Comparison of ENCODE assay signal across 15 mouse cellular contexts in the genomic region with DNA sequence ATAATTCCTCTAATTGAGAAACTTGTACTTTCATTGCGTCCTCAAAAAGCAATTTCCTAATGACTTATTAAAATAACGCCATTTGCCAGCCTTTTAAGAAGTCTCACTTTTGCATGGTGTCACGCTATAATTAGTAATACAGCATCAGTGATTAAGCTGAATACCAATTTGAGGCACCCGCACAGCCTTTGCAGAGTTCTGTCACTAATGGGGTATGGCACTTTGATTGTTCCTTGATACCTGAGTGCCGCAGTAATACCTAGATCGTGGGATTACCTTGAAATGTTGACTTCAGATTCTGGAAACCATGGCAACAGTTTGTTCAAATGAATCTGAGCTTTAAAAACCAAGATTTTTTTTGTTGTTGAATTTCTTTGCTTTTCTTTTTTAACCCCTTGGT.
"Had no signal": no experiment of that assay in that cellular context is flagged by ENCODE, and none has a peak within 500 bp of the region (broad histone marks: within the 10 kb centered on the region; RNA-seq: fewer than 3 reads in every experiment).

No protein-coding gene starts in this region.

- H3K9me3 ChIP-seq: liver, embryonic 13.5 days; midbrain, embryonic 15.5 days had no signal

- H3K27me3 ChIP-seq: liver, embryonic 13.5 days; midbrain, embryonic 15.5 days; neural tube, embryonic 13.5 days had no signal

- H3K4me3 ChIP-seq: layer of hippocampus, adult 2 months; liver, embryonic 13.5 days; midbrain, embryonic 15.5 days; myocyte; neural tube, embryonic 13.5 days had no signal

- ATAC-seq: midbrain, embryonic 15.5 days had no signal

- H3K9ac ChIP-seq: liver, embryonic 13.5 days; midbrain, embryonic 15.5 days; neural tube, embryonic 13.5 days had no signal

- H3K4me2 ChIP-seq: liver, embryonic 13.5 days; midbrain, embryonic 11.5 days; midbrain, embryonic 15.5 days; neural tube, embryonic 13.5 days had no signal

- H3K36me3 ChIP-seq: liver, embryonic 13.5 days; midbrain, embryonic 15.5 days; neural tube, embryonic 13.5 days had no signal

- DNase-seq: kidney, postnatal 25 days; layer of hippocampus, adult 9-11 months; liver, embryonic 13.5 days; lung, adult 2 months; lung, postnatal 14 days; lung, postnatal 4 days; thymus, adult 2 months; thymus, postnatal 14 days; thymus, postnatal 4 days had no signal

- H3K27ac ChIP-seq: kidney, postnatal 0 days; layer of hippocampus, adult 2 months; liver, embryonic 13.5 days; midbrain, embryonic 15.5 days; neural tube, embryonic 13.5 days had no signal

- H3K4me1 ChIP-seq: liver, embryonic 13.5 days; midbrain, embryonic 15.5 days; neural tube, embryonic 13.5 days had no signal
